Mouse (Mus musculus) layer of hippocampus, adult 6 months (tissue): Measurements from ENCODE around the gene Col6a5. TPM values are rescaled to one million over a fixed set of nuclear protein-coding genes. Genes with fewer than 3 reads are reported as not detected.

ENCODE experiments used
- long read RNA-seq, 2 experiments: library from polyadenylated mRNA; unstranded; transcript quantifications; one replicate each; pipeline ENCODE4 v2.0.0; 2019 to 2020
- polyA plus RNA-seq: library from polyadenylated mRNA; unstranded; fragments of <200 nt; fragmentation: Nextera tagmentation; gene quantifications from 2 replicates; pipeline ENCODE4 v1.2.3, GENCODE M21; 2021

Col6a5 gene
- polyA plus RNA-seq = 0.01 and 0.08 TPM in 2 replicates
- long read RNA-seq, experiment 1 = 0 reads
- long read RNA-seq, experiment 2 = 0 reads

DNA sequence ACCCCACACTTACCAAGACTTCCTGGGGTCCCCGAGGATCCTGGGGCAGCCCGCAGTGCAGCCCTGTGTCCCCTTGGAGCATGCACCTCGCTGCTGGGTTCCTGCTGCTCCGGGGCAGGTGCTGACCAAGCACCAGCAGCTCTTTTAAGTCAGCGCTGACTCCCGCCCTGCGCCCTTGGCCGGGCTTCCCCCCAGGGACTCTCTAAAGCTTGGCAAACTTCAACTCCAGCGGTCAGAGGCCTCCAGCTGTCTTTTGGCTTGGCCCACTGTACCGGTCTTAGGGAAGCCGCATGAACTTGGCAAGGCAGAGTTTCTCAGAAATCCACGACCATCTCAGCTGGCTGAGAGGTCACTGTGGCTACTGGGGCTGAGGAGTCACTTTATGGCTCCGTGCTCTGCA is at the start of gene Col6a5:
TSS of gene Col6a5 (minus strand) at position 111 of the 400 bp plus-strand sequence.

DNA sequence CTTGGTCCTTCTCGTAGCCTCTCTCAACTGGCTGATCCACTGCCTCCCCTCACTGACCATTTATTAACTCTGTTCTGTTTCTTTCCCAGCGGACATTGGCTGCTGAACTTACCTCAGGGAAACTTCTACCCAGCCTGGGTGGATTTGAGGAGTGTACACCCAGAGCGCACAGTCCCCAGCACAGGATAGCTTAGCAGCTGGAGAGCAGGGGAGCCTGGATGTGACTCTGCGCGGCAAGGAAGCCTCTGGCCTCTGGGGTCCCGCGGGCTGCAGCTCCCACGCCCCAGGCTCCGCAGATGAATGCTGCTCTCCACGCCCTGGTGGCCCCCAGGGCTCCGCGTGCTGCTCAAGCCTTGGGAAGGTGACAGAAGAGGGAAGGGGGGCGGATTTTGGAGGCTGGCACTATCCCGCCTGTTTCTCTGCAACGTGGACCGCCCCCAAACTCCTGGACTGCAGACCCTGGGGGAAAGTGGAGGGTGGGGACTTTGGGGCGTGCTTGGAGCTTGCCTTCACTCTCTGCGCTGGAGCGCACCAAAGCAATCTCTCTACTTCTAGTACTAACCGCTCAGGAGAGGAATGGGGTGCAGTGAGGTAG is 132.6 kb downstream of the Col6a5 start, which contains the start of gene Col6a6:
TSS of gene Col6a6 (minus strand) at position 370 of the 595 bp plus-strand sequence.

Other genes with a start within 250 kb of the Col6a5 start
- gene Col6a6, start 132.5 kb downstream of the Col6a5 start, polyA plus RNA-seq = 0.01 and 0.03 TPM in 2 replicates
- 0.09 and 0.28 TPM in 2 replicates for gene Col6a4, start 136.1 kb upstream of the Col6a5 start, polyA plus RNA-seq
- gene Glyctk, start 197.5 kb upstream of the Col6a5 start, polyA plus RNA-seq = 0.88 and 0.98 TPM in 2 replicates
- 42.3 and 42.8 TPM in 2 replicates for gene Wdr82, start 210.3 kb upstream of the Col6a5 start, polyA plus RNA-seq
- 16.0 and 20.8 TPM in 2 replicates for gene Ppm1m, start 239.1 kb upstream of the Col6a5 start, polyA plus RNA-seq
- gene Twf2, start 242.5 kb upstream of the Col6a5 start, polyA plus RNA-seq = 58.5 and 63.2 TPM in 2 replicates